Mouse (Mus musculus) layer of hippocampus, adult 8-10 months (tissue): ENCODE measurements at regions not wholly inside any gene's neighbourhood (a gene's known extent, or its start where the extent isn't known, plus 50 kb on each side); places are given as distances from the start of the nearest gene placed in this dataset.
A peak's percentile ranks its signal among the peaks of the same experiment; 100 is the strongest.

ENCODE experiments used
- DNase-seq, 2 experiments: peaks; one replicate each; pipeline ENCODE4 v3.0.0; 2022; ENCODE audit warnings: low spot score in 2 of 2

GRCm38 (mm10) chr10:101269371-101269770 is 411.9 kb upstream of the Mgat4c start:
- DNase-seq = no peak

DNA sequence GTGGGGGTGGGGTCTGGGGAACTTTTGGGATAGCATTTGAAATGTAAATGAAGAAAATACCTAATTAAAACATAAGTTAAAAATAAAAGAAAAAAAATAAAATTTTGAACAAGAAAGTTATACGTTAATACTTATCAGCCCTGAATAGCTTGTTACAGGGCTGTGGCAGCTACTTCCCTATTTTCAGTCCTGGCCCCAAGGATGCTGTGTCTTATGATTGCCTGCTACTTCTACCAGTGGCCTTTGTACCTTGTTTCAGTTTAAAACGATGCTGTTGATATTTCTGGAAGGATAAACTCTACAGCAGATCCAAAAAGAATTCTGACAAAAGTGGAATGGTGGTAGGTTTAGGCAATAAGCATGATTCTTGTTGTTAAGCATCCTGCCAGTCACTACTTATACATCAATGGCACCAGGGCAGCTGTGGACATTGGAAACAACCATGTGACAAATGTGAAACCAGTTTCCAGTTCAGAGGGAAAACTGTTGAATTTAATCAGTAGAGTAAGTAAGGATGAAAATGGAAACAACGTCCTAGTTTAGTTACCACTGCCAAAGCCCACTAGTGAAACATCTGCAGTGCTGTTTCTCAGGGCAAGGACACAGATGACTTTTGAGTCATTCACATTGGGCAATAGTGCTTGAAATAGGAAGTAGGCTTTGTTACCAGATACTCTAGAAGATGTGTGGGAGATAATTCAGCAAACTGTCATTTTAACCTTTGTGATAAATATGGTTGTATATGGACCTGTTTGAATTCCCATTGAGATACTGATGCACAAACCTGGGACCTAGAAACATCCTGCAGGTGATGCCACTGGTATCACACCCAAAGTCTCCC is 409.6 kb upstream of the Mgat4c start:
- no peak for DNase-seq

DNA sequence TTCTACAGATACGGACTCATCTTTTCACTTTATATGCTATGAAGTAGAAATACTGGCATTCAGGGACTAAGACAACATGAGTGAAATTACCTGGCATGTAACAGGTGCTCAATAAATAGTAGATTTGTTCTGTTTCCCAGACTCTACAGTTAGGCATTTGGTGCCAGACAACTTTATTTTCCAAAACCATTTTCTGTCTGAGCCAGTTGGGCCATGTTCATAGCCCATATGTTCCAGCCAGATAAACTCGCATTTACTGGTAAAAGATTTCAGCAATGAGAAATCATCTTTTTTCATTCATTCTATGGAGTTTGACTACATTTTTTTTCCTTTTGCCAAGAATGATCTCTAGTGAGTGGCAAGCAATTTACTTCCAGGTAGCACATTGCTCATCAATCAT is 393.2 kb upstream of the Mgat4c start:
- DNase-seq = peak in 1 of 2 experiments; percentile 15

- no peak for DNase-seq
Measured at GRCm38 (mm10) chr10:101302138-101302780, 379.0 kb upstream of the Mgat4c start.

GRCm38 (mm10) chr10:101304075-101304474 is 377.2 kb upstream of the Mgat4c start:
- DNase-seq = no peak

DNA sequence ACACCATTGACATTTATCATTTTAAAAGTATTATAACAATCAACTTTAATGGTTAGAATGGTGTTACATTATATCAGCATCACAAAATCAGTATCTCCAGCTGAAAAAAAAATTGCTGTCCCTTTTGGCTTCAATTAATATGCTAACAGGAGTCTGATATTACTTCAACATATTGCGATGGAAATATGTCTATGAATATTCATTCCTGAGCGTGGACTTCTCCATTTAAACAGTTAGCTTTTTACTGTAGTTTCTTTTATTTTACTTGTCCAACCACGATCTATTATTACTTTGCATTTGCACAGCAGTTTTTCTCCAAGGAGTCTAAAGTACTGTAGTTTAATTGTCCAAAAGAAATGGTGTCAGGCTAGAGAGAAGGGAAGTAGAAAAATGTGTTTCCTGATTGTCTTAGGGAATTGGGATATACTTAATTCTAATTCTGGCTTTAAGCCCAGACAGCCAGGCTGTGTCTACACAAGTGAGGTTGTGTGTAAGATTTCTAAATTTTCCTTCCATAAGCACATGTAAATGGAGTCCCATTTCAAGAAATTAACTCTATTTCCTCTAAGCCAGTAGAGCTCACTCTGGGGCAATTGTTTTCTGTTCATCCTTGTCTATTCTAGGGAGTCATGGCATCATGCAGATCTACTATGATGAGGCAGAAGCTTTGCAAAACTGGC is 364.5 kb upstream of the Mgat4c start:
- DNase-seq = no peak

GRCm38 (mm10) chr10:101321080-101321717 is 360.1 kb upstream of the Mgat4c start:
- DNase-seq = no peak

- DNase-seq = no peak
Measured at GRCm38 (mm10) chr10:101324537-101324936, 356.8 kb upstream of the Mgat4c start.

DNA sequence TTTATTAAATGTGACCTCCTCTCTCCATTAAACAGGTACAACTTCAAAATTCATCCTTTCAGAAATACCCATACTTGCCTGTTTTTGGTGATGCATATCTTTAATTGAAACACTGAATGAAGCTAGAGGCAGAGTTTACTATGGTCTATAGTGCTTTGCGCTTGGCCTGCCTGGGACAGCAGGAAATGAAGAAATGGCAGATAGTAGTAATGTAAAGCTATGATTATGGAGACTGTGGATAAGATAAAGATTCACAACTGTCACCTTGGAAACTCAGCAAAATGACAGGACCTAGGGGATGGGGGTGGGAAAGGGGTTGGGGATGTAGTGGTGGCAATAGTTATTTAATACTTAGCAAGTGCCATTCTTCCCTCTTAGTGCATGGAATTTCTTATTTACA is 352.7 kb upstream of the Mgat4c start:
- DNase-seq = no peak

GRCm38 (mm10) chr10:101330109-101330508 is 351.2 kb upstream of the Mgat4c start:
- no peak for DNase-seq

DNA sequence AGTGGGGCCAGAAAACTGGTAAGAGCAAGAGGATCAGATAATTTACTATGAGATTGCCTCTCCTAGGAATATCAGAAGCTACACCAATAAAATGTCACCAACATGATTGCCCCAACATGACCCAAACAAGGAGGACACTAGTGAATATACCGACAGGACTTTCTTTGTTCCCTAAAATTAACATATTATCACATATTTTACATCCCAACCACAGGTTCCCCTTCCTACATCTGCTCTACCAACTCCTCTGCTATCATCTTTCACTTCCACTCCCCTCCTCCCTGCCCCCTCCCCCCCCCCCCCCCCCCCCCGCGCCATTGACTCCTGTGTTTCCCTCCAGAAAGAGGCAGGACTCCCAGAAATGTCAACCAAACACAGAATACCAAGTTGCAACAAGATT is 346.2 kb upstream of the Mgat4c start:
- no peak for DNase-seq

DNA sequence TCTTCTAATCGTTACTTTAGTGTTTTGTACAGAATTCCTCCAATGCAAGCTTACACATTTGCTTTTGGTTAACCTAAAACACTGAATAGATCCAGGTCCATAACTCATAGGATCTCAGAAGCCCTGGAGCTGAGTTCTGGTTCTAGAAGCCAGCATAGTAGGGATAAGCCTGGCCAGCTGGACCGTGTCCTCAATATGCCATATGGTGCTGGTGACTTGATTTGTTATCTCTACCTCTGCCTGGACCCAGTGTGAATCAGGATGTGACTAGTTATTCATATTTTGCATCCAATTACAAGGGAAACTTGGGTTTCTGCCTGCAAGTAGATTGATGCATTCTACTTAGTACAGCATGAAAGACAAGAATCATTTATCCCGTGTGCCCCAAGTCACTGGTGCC is 341.7 kb upstream of the Mgat4c start:
- DNase-seq = no peak

DNA sequence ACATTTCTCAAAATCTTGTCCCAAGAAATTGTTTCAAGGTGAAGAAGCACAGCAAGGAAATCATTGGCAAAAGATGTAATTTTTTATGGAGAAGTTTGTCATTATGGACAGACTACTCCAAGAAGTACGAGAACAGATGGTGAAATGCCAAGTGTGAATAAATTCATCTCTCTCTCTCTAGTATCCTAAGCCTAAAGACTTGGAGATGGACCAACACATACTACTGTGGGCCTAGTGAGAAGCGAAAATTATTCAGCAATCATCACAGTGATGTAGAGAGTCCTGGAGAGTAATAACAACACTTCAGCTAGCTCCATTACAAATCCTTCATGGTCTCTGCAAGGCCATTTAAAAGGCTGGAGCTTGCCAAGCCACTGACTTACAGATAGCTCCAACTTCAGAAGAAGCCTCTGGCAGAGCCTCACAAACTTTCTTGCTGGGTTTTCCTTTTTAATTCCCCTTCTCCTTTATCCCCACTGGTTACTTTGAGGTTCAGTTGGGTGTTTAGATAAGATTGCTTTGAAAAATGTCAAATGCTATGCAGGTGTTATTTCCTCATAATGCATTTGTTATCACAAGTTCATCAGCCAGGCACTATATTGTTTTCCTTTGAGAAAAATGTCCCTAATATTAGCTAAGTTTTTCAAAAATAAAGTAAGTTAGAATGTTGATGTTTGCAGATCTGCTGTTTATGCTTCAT is 330.9 kb upstream of the Mgat4c start:
- DNase-seq = no peak

GRCm38 (mm10) chr10:101373850-101374581 is 307.3 kb upstream of the Mgat4c start:
- peak in 1 of 2 experiments; percentile 6 for DNase-seq

GRCm38 (mm10) chr10:101393416-101393815 is 287.9 kb upstream of the Mgat4c start:
- DNase-seq = no peak

DNA sequence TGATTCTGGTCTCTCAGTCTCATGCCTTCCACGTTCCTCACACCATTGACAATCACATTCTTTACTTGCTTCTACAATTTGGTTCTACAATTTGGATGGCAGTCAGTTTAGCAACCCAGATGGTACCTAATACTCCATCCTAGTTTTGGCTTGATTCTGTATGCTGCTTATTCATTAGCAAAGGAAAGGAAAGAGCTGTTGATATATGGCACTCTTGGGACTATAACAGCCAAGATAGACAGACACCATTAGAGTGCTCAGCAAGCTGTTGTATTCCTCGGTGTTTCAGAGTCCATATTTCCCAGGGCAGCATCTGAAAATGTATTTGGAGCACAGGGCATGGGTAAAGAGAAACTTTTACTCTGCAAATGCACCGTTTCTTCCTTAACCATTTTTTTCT is 282.1 kb upstream of the Mgat4c start:
- no peak for DNase-seq

DNA sequence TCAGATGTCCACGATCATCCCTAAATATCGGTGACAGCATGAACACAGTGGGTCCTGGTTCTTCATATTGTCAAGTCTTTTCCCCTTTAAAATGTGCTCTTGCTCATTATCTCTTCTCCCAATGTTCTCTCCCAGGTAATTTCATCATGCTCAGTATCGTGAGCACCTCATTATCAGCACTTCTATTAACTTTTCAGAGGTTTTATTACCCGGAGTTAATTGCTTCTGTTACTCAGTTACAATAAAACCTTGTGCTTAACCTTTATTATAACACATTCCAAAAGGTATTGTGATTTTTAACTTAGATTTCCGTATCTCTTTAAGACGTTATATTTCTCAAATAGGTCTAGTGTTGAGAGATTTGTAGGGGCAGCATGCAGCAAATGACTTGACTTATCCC is 266.0 kb upstream of the Mgat4c start:
- no peak for DNase-seq

- DNase-seq = no peak
Measured at GRCm38 (mm10) chr10:101422562-101422961, 258.7 kb upstream of the Mgat4c start.
